Mouse (Mus musculus) stomach, embryonic 16.5 days (tissue): ENCODE results near the gene Gm49369. TPM values are rescaled to one million over a fixed set of nuclear protein-coding genes. Genes with fewer than 3 reads are reported as not detected.
A peak's percentile ranks its signal among the peaks of the same experiment; 100 is the strongest.
"Not testable (repeated sequence)": the region's sequence is repeated elsewhere in the genome, so short reads cannot be mapped to it uniquely, and the experiment has no call there.

ENCODE experiments used
- ATAC-seq: fragments of 200-750 bp; cut with Nextera tagmentation; 2 replicates; pipeline ENCODE4 v1.8.0; 2017; ENCODE audit warnings: moderate number of reproducible peaks, moderate TSS enrichment; ENCODE audit not compliant: insufficient read depth, low FRiP score
- H3K27ac ChIP-seq: fragments of 300-500 bp; sonication (generic); 2 replicates; pipeline ENCODE4 v1.5.1; 2014; ENCODE audit warnings: low read length
- H3K27me3 ChIP-seq: fragments of 300-500 bp; sonication (generic); 2 replicates; pipeline ENCODE4 v1.6.1; 2014; ENCODE audit warnings: low read length, control low read depth, mixed read lengths; ENCODE audit not compliant: control insufficient read depth, insufficient read depth
- H3K36me3 ChIP-seq: fragments of 300-500 bp; sonication (generic); 2 replicates; pipeline ENCODE4 v1.6.1; 2014; ENCODE audit warnings: low read length; ENCODE audit not compliant: control insufficient read depth, insufficient read depth
- H3K4me1 ChIP-seq: fragments of 300-500 bp; sonication (generic); 2 replicates; pipeline ENCODE4 v1.6.1; 2014; ENCODE audit warnings: low read length, control low read depth, mixed read lengths; ENCODE audit not compliant: control insufficient read depth, insufficient read depth
- H3K4me2 ChIP-seq: fragments of 300-500 bp; sonication (generic); 2 replicates; pipeline ENCODE4 v1.6.1; 2014; ENCODE audit warnings: low read depth, low read length, mixed read lengths
- H3K4me3 ChIP-seq: fragments of 300-500 bp; sonication (generic); replicated peaks from 2 replicates; pipeline ENCODE4 v1.5.1; 2014; ENCODE audit warnings: mild to moderate bottlenecking, low read length
- H3K9ac ChIP-seq: fragments of 300-500 bp; sonication (generic); 2 replicates; pipeline ENCODE4 v1.6.1; 2014; ENCODE audit warnings: low read length
- H3K9me3 ChIP-seq: fragments of 300-500 bp; sonication (generic); replicated peaks from 2 replicates; pipeline ENCODE4 v1.6.1; 2016; ENCODE audit warnings: low read length, control low read depth; ENCODE audit not compliant: control insufficient read depth
- WGBS: fragments of 180-500 bp; shearing (Covaris S2); extraction: QIAGEN DNeasy Blood & Tissue Kit; methylation state at CpG from one replicate; pipeline ENCODE4 v1.1.7; 2014; 5-methylcytosine and 5-hydroxymethylcytosine counted together
- polyA plus RNA-seq: library from polyadenylated mRNA; unstranded; fragments of >200 nt; fragmentation: Nextera tagmentation; extraction: Ambion mirVana; gene quantifications from 2 replicates; pipeline ENCODE4 v1.2.1, GENCODE M21; 2015

The Gm49369 gene
- polyA plus RNA-seq, 1 experiment from 2014 or later: not detected

DNA sequence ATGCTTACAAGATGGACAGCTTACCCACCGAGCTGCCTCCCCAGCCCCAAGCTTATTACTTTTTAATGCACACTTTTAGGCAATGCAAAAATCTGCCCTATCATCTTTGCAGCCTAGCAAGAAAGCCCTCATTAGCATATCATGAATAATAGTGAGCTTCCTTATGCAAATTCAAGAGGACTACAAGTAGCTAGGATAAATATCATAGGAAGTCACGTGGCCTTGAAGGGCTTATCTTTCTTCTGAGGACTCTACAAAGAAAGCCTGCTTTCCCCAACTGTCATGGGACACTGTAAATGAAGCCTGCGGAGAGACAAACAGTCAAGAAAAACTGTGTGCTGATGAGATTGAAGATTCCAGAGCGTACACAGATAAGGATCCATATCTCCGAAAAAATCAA lies 30.9 kb downstream of the Gm49369 start:
- H3K4me3 ChIP-seq: no peak overlapping the region

DNA sequence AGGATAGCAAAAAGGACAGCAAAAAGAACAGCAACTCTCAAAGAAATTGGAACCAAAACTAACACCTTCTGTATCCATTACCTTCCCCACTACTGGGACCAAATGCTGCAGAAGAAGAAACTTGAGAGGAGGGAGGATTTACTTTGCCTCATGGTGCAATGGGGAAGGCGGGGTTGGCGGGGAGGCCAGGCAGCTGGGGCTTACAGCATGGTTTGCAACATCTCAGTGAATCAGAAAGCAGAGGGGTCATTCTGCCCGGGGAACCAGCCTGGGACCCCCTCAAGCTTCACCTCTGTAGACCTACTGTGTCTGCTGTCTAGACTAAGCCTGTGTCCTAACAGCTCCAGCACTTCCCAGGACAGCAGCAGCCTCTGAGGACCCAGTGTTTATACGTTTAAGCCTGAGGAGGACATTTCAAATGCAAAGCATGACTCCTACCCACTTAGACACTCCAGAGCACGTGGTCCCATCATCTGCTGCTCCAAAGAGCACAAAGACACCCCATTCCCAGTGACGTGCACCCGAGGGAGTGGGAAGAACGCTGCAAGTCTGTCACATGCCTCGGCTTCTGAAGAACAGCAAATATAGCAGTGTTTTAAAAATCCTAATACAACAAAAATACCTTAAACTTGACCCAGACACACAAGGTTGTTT lies 33.0 kb downstream of the Gm49369 start:
- H3K4me3 ChIP-seq: no peak overlapping the region
- no peak overlapping the region for H3K27ac ChIP-seq
- H3K9me3 ChIP-seq: no peaks in the 10 kb centered on the region
- H3K36me3 ChIP-seq: no peaks in the 10 kb centered on the region
- ATAC-seq: 0 out of 2 replicates have a peak, but pooled peaks have one; percentile 5
- H3K4me2 ChIP-seq: no peak overlapping the region
- peaks cover 15% of the 10 kb centered on the region; the same call in 1 of the 2 replicates for H3K4me1 ChIP-seq
- WGBS: 25% methylated on average over 9 of the region's 9 CpGs
- H3K27me3 ChIP-seq: no peaks in the 10 kb centered on the region
- no peak overlapping the region for H3K9ac ChIP-seq

More for the DNA sequence above, 30.9 kb downstream of the Gm49369 start:
- H3K4me2 ChIP-seq: no peak overlapping the region
- WGBS: 61% methylated on average over 5 of the region's 5 CpGs
- no peak for ATAC-seq
- no peaks in the 10 kb centered on the region for H3K9me3 ChIP-seq
- H3K27me3 ChIP-seq: no peaks in the 10 kb centered on the region
- no peak overlapping the region for H3K9ac ChIP-seq
- peaks cover 18% of the 10 kb centered on the region; the same call in 1 of the 2 replicates for H3K4me1 ChIP-seq
- H3K36me3 ChIP-seq: no peaks in the 10 kb centered on the region
- no peak overlapping the region for H3K27ac ChIP-seq

DNA sequence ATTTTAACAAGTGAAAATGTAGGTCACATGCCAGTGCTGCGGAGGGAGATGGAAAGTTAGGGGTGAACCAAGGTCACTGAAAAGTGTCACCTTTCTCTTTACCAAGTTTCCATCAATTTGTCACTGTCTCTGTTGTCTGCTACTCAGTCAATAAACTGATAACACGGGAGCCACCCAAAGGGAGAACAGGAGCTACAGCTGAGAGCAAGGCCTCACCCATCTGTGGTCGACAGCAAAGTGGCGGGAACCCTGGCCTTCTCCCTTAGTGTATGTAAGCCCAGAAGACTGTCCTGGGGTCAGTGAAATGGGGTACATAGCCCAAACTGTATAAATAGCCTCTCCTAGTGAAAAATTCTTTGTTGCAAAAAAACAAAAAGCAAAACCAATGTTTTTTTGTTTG lies 34.9 kb downstream of the Gm49369 start:
- Histone ChIP-seq H3K9me3 (no peaks in the 10 kb centered on the region), H3K9ac (no peak overlapping the region), H3K4me2 (no peak overlapping the region), H3K36me3 (no peaks in the 10 kb centered on the region), H3K4me1 (peaks cover 11% of the 10 kb centered on the region; the same call in 1 of the 2 replicates), H3K27ac (no peak overlapping the region), H3K27me3 (no peaks in the 10 kb centered on the region), H3K4me3 (no peak overlapping the region)
- no peak for ATAC-seq
- WGBS: 49% methylated on average over 4 of the region's 4 CpGs

DNA sequence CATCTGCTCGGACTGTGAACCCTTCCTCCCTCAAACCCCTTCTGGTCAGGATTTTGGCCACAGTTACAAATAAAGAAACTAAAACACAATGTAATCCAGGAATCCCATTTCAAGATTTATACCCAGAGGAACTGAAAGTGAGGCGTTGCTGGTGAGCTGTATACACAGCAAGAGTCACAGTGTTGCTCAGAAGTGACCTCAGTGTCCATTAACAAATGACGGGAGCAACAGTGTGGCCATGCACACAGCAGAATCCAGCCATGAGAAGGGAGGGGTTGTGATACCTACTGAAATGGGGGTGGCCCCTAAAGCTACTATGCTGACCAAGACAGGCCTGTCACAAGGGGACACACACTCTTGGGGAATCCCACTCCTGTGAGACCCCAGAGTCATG lies 40.2 kb downstream of the Gm49369 start:
- Histone ChIP-seq H3K9me3 (no peaks in the 10 kb centered on the region), H3K27me3 (no peaks in the 10 kb centered on the region), H3K27ac (peak overlapping the region; percentile 76), H3K9ac (0 out of 2 replicates have a peak overlapping the region, but pooled peaks have one; percentile 38), H3K4me1 (peaks cover 8% of the 10 kb centered on the region; the same call in 1 of the 2 replicates), H3K36me3 (no peaks in the 10 kb centered on the region), H3K4me2 (no peak overlapping the region), H3K4me3 (no peak overlapping the region)
- WGBS: 53% methylated on average over 3 of the region's 3 CpGs
- no peak for ATAC-seq

DNA sequence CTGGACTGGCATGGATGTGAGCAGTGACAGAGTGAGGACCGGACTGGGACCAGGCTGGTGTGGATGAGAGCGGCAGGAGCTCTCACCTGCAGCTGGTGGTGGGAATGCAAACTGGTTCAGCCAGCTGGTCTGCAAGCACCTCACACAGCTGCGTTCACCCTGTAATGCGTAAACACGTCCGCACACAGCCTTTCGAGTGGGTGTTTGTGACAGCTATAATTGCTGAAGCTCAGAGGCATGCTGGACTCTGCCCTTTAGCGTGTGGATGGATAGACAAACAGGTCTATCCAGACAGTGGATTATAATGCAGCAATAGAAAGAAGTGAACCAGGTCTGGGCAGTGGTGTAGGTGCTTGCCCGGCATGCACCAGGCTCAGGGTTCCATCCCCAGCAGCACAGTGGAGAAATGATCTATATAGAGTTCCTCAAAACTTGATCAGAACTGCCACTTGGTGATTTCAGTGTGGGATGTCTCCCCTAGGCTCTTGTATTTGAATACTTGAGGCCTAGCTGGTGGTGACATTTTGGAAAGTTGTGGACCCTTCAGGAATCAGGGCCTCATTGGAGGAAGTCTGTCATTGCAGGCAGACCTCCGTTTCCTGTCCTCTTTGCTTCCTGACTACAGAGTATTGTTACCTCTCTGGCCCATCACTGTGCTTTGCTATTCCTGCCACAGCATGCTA lies 40.8 kb downstream of the Gm49369 start:
- Histone ChIP-seq H3K27ac (peak overlapping the region; percentile 76), H3K4me1 (peaks cover 8% of the 10 kb centered on the region; the same call in 1 of the 2 replicates), H3K36me3 (no peaks in the 10 kb centered on the region), H3K9ac (peak overlapping the region; percentile 38; the same call in 1 of the 2 replicates), H3K27me3 (no peaks in the 10 kb centered on the region), H3K9me3 (no peaks in the 10 kb centered on the region), H3K4me2 (peak overlapping the region; percentile 17; the same call in 1 of the 2 replicates), H3K4me3 (no peak overlapping the region)
- 46% methylated on average over 10 of the region's 10 CpGs for WGBS
- peak; percentile 72 for ATAC-seq

DNA sequence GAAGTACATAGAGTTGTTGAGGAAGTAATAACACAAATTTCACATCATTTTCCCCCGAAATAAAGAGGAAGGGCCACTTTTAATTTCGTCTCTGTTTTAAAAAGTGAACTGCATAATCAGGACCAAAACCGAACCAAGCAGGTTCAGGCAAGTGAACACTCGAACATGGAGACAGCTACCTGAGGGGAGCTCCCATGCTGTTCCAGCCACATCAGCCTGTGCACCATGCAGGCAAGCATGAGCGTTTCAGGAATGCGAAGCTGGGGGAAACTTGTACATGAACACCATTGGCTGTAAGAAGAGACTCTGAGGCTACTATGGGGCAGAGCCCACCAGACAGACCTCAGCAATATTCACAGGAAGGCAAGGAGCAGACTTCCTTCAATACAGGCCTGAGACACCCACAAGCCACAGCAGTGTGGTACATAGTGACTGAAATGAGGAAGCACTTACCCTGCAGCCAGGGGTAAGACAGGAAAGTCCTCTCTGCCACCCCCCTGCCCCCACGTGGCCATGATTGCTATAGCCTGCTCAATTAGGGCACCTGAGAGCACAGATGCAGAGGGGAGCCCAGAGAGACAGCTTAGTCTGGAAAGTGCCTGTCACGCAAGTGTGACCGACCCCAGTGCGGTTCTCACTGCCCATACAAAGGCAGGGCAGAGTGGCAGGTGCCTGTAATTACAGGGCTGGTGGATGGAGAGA lies 42.0 kb downstream of the Gm49369 start:
- Histone ChIP-seq H3K9ac (peak overlapping the region; percentile 48; the same call in 1 of the 2 replicates), H3K4me1 (peaks cover 8% of the 10 kb centered on the region; the same call in 1 of the 2 replicates), H3K27ac (peak overlapping the region; percentile 76; the same call in 1 of the 2 replicates), H3K27me3 (no peaks in the 10 kb centered on the region), H3K9me3 (no peaks in the 10 kb centered on the region), H3K4me2 (no peak overlapping the region), H3K4me3 (no peak overlapping the region), H3K36me3 (no peaks in the 10 kb centered on the region)
- ATAC-seq: peak; percentile 62; the same call in 1 of the 2 replicates
- WGBS: 57% methylated on average over 10 of the region's 10 CpGs

DNA sequence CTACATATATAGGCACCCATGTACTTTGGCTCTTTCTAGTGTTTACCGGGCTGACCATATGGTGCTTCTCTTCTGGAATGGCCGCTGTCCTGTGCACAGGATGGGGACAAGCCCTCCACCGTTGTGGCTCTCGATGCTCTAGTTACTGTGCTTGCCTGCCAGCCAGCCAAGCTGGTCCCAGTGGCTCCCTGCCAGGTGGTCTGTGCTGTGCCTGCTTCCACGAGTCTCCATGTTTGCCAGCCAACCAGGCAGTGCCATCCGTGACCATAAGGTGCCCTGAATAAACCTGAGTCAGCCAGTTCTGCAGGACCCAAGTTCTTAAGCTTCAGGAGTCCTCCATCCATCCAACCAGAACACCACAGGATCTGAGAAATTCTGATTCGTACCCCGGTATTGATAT lies 47.3 kb downstream of the Gm49369 start:
- H3K27ac ChIP-seq: no peak overlapping the region
- no peak overlapping the region for H3K4me3 ChIP-seq
- H3K27me3 ChIP-seq: no peaks in the 10 kb centered on the region
- H3K9me3 ChIP-seq: no peaks in the 10 kb centered on the region
- no peak overlapping the region for H3K9ac ChIP-seq
- H3K4me2 ChIP-seq: no peak overlapping the region
- no peaks in the 10 kb centered on the region for H3K36me3 ChIP-seq
- no peak for ATAC-seq
- WGBS: 80% methylated on average over 8 of the region's 8 CpGs
- peaks cover 5% of the 10 kb centered on the region for H3K4me1 ChIP-seq

DNA sequence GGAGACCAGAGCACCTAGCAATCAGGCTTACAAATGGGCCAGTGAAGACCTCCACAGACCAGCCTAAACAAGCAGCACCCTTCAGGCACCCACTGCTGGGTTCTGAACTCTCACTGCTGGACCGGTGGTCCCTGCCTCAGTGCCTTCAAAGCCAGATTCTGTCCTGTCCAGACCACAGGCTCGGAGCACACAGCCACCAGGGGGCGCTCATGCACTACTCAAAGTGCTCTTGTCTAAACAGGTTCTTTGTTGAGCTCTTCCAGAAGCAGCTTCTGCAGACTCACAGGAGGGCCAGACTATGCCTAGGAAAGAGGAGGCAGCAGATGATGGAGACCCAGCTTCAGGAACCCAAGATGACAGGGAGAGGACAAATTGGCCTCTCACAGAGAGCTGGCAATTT lies 48.2 kb downstream of the Gm49369 start:
- WGBS: 2% methylated on average over 3 of the region's 3 CpGs
- H3K4me1 ChIP-seq: peaks cover 8% of the 10 kb centered on the region
- no peak overlapping the region for H3K4me2 ChIP-seq
- peak; percentile 82 for ATAC-seq
- H3K36me3 ChIP-seq: no peaks in the 10 kb centered on the region
- H3K4me3 ChIP-seq: no peak overlapping the region
- no peak overlapping the region for H3K9ac ChIP-seq
- no peaks in the 10 kb centered on the region for H3K27me3 ChIP-seq
- H3K27ac ChIP-seq: no peak overlapping the region
- no peaks in the 10 kb centered on the region for H3K9me3 ChIP-seq

DNA sequence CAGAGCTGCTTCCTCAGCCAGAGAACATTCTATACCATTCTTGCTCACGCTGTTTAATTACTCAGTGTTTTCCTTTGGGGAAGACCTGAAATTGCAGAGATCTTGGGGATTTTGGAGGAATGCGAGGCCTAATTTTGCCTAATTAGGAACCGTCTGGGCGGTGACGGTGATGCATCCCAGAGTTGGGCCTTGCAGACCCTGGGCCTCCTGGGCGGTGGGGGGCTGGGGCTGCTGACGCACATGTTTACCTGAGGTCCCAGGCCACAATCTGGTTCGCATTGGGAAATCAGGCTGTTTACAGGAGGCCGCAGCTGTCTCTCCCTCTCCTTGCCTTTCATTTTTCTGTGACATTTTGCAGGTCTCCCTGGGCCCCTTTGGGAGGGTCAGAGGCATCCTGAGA lies 49.7 kb downstream of the Gm49369 start:
- H3K9ac ChIP-seq, ATAC-seq, H3K4me3 ChIP-seq, H3K36me3 ChIP-seq, H3K27me3 ChIP-seq, H3K4me2 ChIP-seq, H3K9me3 ChIP-seq: not testable (repeated sequence)
- H3K27ac ChIP-seq: peak overlapping the region; percentile 39
- 64% methylated on average over 2 of the region's 9 CpGs for WGBS
- H3K4me1 ChIP-seq: peaks cover 13% of the 10 kb centered on the region
